Mouse (Mus musculus) thymus, postnatal 14 days (tissue): ENCODE results near the gene Cyp11a1.
A peak's percentile ranks its signal among the peaks of the same experiment; 100 is the strongest.

Source experiments
- DNase-seq: peaks from one replicate; pipeline ENCODE4 v3.0.0; 2021

Gene Cyp11a1

GRCm38 (mm10) chr9:58047061-58047460, 40.9 kb downstream of the Cyp11a1 start:
- no peak for DNase-seq

DNA sequence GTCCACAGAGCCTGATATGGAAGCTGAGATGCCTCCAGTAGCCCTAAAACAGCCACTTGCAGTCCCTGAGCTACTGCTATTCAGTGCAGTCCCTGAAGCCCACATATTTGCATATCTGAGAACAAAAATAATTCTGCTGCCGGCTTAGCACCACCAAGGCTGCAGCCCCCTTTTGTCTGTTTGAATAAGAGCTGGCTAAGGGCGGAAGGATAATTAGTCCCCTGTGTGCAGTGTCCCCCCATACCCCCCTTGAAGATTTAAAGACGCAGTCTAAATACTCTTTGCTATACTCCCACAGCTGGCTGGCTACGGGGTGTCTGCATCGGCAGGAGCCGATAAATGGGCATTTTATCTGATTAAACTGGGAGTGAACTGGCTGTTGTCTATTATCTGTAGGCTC, 42.4 kb downstream of the Cyp11a1 start:
- no peak for DNase-seq

DNA sequence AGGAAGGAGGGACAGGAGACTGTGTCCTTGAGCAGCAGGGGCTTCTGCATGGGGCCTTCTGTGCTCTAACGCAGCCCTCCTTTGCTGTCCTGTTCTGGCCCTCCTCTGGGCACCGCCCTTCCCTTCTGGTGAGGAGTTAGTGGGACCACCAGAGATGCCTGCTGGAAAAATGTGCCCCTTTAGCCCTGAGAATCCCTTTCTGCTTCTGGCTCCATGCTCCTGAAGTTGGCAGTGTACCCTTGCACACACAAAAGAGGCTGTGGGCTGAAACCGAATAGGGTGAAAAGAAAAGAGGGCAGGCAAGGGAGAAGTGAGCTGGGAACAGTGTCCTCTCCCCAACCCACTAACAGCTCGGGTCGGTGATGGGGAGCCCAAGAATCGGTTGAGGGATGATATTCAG, 43.0 kb downstream of the Cyp11a1 start:
- no peak for DNase-seq

DNA sequence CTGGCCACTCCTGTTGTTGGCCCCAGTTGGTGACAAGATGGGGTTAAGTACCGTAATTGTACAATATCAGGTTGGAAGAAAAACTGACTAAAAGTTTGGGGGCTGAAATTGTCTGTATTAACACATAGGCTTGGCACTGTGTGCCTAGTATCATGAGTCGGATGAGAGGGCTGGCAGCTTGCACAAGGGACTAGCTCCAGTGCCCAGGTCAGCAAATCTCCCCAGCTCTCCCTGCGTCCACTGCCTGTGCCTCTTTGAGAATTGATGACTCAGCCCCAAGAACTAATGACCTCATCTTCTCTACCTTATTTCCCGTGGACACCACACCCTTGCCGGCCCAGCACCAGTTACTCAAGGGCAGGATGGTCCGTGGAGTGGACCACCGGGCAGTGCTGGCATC, 43.6 kb downstream of the Cyp11a1 start:
- DNase-seq: no peak

DNA sequence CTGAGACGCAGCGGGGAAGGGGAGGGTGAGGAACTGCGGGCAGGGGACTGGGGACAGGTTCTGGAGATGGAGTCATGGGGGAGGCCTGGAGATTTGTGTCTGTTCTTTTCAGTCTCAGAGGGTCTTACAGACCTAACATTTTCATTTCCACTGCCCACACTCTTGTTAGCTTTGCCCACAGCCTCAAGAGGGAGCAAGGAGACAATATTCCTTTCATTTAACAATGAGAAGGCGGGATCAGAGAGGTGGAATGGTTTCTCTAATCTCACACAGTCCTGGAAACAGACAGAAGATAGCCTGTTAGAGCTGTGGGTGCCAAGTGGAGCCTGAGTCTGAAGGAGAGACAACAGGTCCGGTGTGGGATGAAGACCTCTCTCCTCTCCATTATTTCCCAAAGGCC, 45.7 kb downstream of the Cyp11a1 start:
- DNase-seq: no peak

- peak; percentile 83 for DNase-seq
These were observed 46.9 kb downstream of the Cyp11a1 start for GRCm38 (mm10) chr9:58053102-58053501.

GRCm38 (mm10) chr9:58053544-58053943, 47.3 kb downstream of the Cyp11a1 start:
- DNase-seq: no peak

GRCm38 (mm10) chr9:58054032-58054431, 47.8 kb downstream of the Cyp11a1 start:
- no peak for DNase-seq

GRCm38 (mm10) chr9:58055666-58056065, 49.5 kb downstream of the Cyp11a1 start:
- no peak for DNase-seq

GRCm38 (mm10) chr9:58059920-58060319, 53.7 kb downstream of the Cyp11a1 start:
- DNase-seq: no peak

- peak; percentile 72 for DNase-seq
These were observed 54.8 kb downstream of the Cyp11a1 start for GRCm38 (mm10) chr9:58060677-58061667.

- no peak for DNase-seq
These were observed 57.3 kb downstream of the Cyp11a1 start, which contains the start of gene Stra6 for GRCm38 (mm10) chr9:58063531-58063930. Stra6 (plus strand) TSS chr9:58063788.

DNA sequence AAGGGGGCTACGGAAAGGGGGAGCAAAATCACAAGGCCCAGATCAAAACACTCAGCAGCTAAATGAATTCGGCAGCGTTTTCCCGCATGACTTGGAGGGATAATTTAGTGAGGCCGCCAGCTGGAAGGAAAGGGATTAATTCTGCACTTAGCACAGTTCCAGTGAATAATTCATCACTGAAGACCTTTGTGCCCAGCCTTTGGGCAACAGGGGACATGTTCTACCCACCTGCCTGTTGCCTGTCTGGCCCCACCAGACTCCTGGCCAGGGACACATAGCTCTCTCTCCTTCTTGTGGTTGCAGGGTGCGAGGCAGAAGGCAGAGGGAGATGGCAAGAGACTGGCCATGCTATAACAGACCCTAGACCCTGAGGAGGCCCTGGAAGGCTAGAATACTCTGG, 59.3 kb downstream of the Cyp11a1 start:
- no peak for DNase-seq

GRCm38 (mm10) chr9:58065977-58066730, 59.9 kb downstream of the Cyp11a1 start:
- no peak for DNase-seq

DNA sequence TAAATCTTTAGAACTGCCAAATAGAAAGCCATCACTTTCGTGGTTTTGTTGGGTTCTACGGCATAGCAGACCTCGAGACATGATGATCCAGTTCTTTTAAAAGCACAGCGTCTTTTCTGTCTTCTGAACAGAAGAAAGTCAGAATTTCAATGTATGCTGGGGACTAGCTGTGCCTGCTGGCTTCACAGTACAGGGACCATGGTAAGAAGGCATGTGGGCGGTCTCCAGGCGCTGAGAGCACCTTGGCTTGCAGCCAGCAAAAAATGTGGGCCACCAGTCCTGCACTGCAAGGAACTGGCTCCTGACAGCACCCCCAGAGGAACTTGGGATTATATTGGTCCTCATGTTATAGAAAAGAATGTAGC, 60.5 kb downstream of the Cyp11a1 start:
- DNase-seq: no peak

- no peak for DNase-seq
These were observed 61.3 kb downstream of the Cyp11a1 start for GRCm38 (mm10) chr9:58067546-58067945.

DNA sequence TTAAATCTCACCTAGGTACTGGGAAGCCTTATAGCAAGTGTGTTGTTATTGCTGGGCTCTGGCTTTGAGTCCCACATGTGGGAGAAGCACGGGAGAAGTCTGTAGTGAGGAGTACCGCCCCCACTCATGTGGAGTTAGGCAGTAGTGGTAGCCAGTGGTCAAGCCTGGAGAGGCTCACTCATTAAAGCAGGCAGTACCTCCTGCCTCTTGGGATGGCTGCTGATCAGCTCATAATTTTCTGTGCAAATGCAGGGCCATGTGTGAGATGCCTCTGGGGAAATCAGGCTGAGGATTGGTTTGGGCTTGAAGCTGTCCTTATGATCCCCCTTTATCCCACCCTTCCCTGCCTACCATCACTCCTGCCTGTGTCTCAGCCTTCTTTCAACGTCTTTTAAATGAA, 68.3 kb downstream of the Cyp11a1 start:
- DNase-seq: no peak
